Mouse (Mus musculus): ENCODE measurements at regions not wholly inside any gene's neighbourhood (a gene's known extent, or its start where the extent isn't known, plus 50 kb on each side); places are given as distances from the start of the nearest gene placed in this dataset.

DNA sequence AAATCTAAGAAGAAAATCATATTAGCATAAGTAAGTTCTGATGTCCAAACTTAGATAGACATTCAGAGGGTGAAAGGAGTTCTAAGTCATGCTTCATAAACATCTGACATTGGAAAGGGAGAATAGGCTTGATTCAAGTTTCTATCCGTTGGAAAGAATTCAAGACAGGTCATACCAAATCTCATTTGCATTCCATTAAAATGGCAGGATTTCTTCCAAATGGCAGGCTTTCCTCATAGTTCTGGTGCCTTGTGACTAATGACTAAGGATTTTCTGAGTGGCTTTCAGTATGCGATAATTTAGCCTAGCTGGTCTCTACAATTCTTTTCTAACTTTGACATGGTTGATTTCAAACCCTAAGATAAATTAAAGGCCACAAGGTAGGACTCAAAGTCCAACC lies 1466.9 kb downstream of the Zfp704 start:
- TF ChIP-seq CTCF (IDR thresholded peaks at IDR 0.05; ENCODE audit: extremely low read depth, insufficient read depth, insufficient read length, insufficient replicate concordance) (no peak), POLR2A (IDR thresholded peaks at IDR 0.05; ENCODE audit: low read depth, low read length) (no peak)
